Mouse (Mus musculus): ENCODE measurements around the gene Alpl. TPM values are rescaled to one million over a fixed set of nuclear protein-coding genes. Genes with fewer than 3 reads are reported as not detected.

Alpl gene
- total and polyA plus RNA-seq, 3 experiments: 62.9 to 164 (median 115) TPM

DNA sequence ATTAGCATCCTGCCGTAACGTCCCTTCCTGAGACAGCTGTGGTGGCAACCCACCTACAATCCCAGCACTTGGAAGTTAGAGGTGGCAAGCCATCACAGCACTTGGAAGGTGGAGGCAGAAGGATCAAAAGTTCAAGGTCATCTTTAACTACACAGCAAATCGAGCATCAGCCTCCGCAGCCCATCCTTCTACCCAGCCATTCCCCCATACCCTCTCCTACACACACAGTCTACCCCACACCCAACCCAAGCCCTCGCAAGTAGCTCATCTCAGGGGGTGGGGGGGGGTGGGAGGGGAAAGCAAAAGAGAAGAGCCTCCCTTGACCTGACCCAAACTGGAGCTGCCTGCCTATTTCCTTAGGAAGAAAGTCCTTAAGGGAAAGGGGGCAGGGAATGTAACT lies 40.6 kb upstream of the Alpl start:
- in situ Hi-C loops (cut with MboI; ENCODE audit: low pct_ligation_motif_present, low pct_unique_long_range_greater_than_20kb, low sequenced_read_pairs): loop anchor here (5.0 kb wide), 2 partner anchors 34 to 104 kb away; no protein-coding TSS in a partner anchor
- H3K36me3 ChIP-seq (replicated peaks in 1 of 2; ENCODE audit: control insufficient read depth in 1 of 2, insufficient read depth in 1 of 2, low read length in 1 of 2): no peaks in the 10 kb centered on the region
- no peak for TF ChIP-seq USF1 (IDR thresholded peaks at IDR 0.05; ENCODE audit: low read depth, low read length)
- TF ChIP-seq IRF4 (IDR thresholded peaks at IDR 0.05; ENCODE audit: low read depth, low read length): no peak
- no peak for TF ChIP-seq ZKSCAN1 (IDR thresholded peaks at IDR 0.05; ENCODE audit: borderline replicate concordance, low read depth, low read length)
- TF ChIP-seq TBP (conservative IDR thresholded peaks at IDR 0.05; ENCODE audit: low read depth, low read length): no peak
- no peak for TF ChIP-seq POLR2AphosphoS2 (IDR thresholded peaks at IDR 0.05; ENCODE audit: low read depth, low read length)
- TF ChIP-seq PAX5 (IDR thresholded peaks at IDR 0.05; ENCODE audit: low read length): no peak
- no peak for TF ChIP-seq ELF1 (IDR thresholded peaks at IDR 0.05; ENCODE audit: low read depth, low read length)
- TF ChIP-seq ZC3H11A (IDR thresholded peaks at IDR 0.05; ENCODE audit: low read depth, low read length): no peak
- no peak for TF ChIP-seq ZNF384 (IDR thresholded peaks at IDR 0.05; ENCODE audit: low read depth, low read length)
- TF ChIP-seq MYC (IDR thresholded peaks at IDR 0.05; ENCODE audit: low read depth, low read length): no peak
- TF ChIP-seq JUND (conservative IDR thresholded peaks at IDR 0.05; ENCODE audit: low read depth, low read length): no peak
- TF ChIP-seq ETS1 (conservative IDR thresholded peaks at IDR 0.05; ENCODE audit: low read depth, low read length): no peak
- no peak for TF ChIP-seq E2F4 (IDR thresholded peaks at IDR 0.05; ENCODE audit: insufficient replicate concordance, low read depth, low read length)

DNA sequence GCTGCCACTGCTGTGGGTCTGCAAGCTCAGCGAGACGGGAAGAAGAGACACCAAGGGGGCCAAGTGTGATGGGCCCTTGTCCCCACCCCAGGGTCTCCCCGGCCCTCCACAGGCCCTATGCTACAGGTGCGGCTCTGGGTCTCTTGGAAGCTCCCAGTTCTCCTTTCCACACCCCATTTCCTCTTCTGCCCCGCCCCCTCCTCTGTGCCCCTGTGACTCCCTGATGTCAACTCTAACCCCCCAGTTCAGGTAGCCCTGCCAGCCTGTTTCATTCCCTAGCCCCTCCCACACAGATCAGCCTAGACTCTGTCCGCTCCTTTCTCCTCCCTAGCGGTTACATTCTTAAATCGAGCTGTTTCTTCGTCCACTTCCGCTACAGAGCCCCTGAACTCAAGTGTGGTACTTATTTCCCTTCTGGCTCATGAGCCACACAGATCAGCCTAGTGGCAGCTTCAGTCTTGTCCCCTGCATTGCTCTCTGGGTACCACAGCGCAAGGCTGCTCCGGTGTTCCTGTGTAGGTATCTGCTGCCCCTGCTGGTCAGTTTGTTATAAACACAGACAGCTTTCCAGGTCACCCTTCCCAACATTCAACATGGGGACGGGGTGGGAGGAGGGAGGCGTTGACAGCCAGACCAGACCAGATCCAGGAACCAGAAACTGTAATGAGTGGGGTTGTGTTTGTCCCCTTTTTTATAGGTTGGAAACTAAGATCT lies 39.6 kb upstream of the Alpl start:
- in situ Hi-C loops (cut with MboI; ENCODE audit: low pct_ligation_motif_present, low pct_unique_long_range_greater_than_20kb, low sequenced_read_pairs): loop anchor here (5.0 kb wide), 2 partner anchors 33 to 103 kb away; no protein-coding TSS in a partner anchor
- DNase-seq (ENCODE audit: extremely low read depth): peak; percentile 80
- Histone ChIP-seq H3K36me3 (replicated peaks in 1 of 2; ENCODE audit: control insufficient read depth in 1 of 2, insufficient read depth in 1 of 2, low read length in 1 of 2) (no peaks in the 10 kb centered on the region), H3K9ac (ENCODE audit: insufficient read depth, low read depth) (no peak overlapping the region), H3K4me2 (ENCODE audit: insufficient read depth, low read depth, poor library complexity, severe bottlenecking) (peak overlapping the region; percentile 60), H3K4me3 (replicated peaks in 1 of 3; ENCODE audit: low read depth in 2 of 3, low read length in 2 of 3, poor library complexity in 1 of 3) (no peak overlapping the region), H3K9me3 (replicated peaks; ENCODE audit: low read length) (peaks cover 4% of the 10 kb centered on the region), H3K27ac (ENCODE audit: insufficient read depth, low read depth) (no peak overlapping the region), H3K79me2 (replicated peaks; ENCODE audit: control insufficient read depth, extremely low read depth, insufficient read depth, poor library complexity, severe bottlenecking) (no peaks in the 10 kb centered on the region), H3K4me1 (ENCODE audit: control insufficient read depth in 1 of 2, insufficient read depth in 2 of 2) (peaks cover 3 to 6% of the 10 kb centered on the region in 2 experiments; a peak in 3 of 4 replicates), H3K27me3 (replicated peaks) (peaks cover 27% of the 10 kb centered on the region)
- dilution Hi-C loops (cut with MboI; ENCODE audit: extremely low pct_ligation_motif_present, extremely low pct_unique_long_range_greater_than_20kb, low sequenced_read_pairs): no loop called here
- TF ChIP-seq CTCF (conservative IDR thresholded peaks at IDR 0.05 in 1 of 2, IDR thresholded peaks at IDR 0.05 in 1 of 2; ENCODE audit: low read depth in 2 of 2, low read length in 2 of 2): peak; percentile 37 to 95
- TF ChIP-seq SMC3 (IDR thresholded peaks at IDR 0.05; ENCODE audit: low read depth, low read length): peak; percentile 80
- 0 out of 2 replicates have a peak, but pooled peaks have one; percentile 36 for TF ChIP-seq SIN3A (IDR thresholded peaks at IDR 0.05; ENCODE audit: low read length)
- TF ChIP-seq HCFC1 (IDR thresholded peaks at IDR 0.05; ENCODE audit: low read depth, low read length): no peak
- peak; percentile 62 for TF ChIP-seq ELF1 (IDR thresholded peaks at IDR 0.05; ENCODE audit: low read depth, low read length)
- no peak for TF ChIP-seq ZMIZ1 (IDR thresholded peaks at IDR 0.05; ENCODE audit: low read depth, low read length)
- no peak for TF ChIP-seq NELFE (IDR thresholded peaks at IDR 0.05; ENCODE audit: low read depth, low read length)
- peak; percentile 88 for TF ChIP-seq RAD21 (IDR thresholded peaks at IDR 0.05; ENCODE audit: low read depth, low read length)
- peak; percentile 40; the same call in 1 of the 2 replicates for TF ChIP-seq ZC3H11A (IDR thresholded peaks at IDR 0.05; ENCODE audit: low read depth, low read length)

More for the DNA sequence above, 40.6 kb upstream of the Alpl start:
- Histone ChIP-seq H3K9ac (ENCODE audit: insufficient read depth, low read depth) (no peak overlapping the region), H3K4me2 (ENCODE audit: insufficient read depth, low read depth, poor library complexity, severe bottlenecking) (no peak overlapping the region), H3K79me2 (replicated peaks; ENCODE audit: control insufficient read depth, extremely low read depth, insufficient read depth, poor library complexity, severe bottlenecking) (no peaks in the 10 kb centered on the region), H3K4me3 (replicated peaks in 1 of 3; ENCODE audit: low read depth in 2 of 3, low read length in 2 of 3, poor library complexity in 1 of 3) (no peak overlapping the region), H3K4me1 (ENCODE audit: control insufficient read depth in 1 of 2, insufficient read depth in 2 of 2) (peaks cover 3 to 6% of the 10 kb centered on the region in 2 experiments; a peak in 3 of 4 replicates), H3K27me3 (replicated peaks) (peaks cover 33% of the 10 kb centered on the region), H3K27ac (ENCODE audit: insufficient read depth, low read depth) (no peak overlapping the region), H3K9me3 (replicated peaks; ENCODE audit: low read length) (peaks cover 4% of the 10 kb centered on the region)
- no peak for DNase-seq (ENCODE audit: extremely low read depth)
- dilution Hi-C loops (cut with MboI; ENCODE audit: extremely low pct_ligation_motif_present, extremely low pct_unique_long_range_greater_than_20kb, low sequenced_read_pairs): no loop called here

Data from CH12.LX (cell line).